Mouse (Mus musculus): Measurements from ENCODE around the gene Mettl7a1. TPM values are rescaled to one million over a fixed set of nuclear protein-coding genes. Genes with fewer than 3 reads are reported as not detected.
"Not testable (repeated sequence)": the region's sequence is repeated elsewhere in the genome, so short reads cannot be mapped to it uniquely, and the experiment has no call there.

Mettl7a1 gene
- polyA plus RNA-seq, 2 experiments = 4.7 to 22.9 TPM

DNA sequence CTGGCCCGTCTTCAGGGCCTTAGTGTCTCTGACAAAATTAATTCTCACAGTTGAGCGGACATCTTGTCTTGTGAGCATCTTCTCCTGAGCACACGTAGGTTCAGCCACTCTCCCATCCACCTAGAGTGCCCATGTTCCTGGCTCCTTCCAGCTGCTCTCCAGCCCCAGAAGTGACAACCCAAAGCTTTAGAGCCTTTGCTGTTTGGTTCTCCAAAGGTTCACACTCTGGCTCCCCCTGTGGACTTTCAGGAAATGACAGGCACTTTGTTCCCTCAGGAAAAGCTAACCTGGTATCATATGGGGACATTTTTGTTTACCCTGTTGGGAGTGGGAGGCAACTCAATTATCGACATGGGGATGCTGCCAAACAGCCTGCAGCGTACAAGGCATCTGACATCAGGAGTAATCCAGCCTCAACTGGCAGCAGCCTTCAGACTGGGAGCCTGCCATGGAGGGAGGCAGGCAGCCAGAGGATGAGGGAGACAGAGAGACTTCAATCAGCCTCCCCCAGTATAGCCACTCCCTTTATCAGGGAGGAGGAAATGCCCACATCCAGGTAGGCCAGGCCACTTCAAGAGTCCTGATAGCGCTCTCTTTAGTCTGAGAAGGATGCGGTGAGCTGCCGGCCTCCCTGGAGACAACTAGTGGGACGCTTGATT lies 74.0 kb downstream of the Mettl7a1 start:
- ATAC-seq (ENCODE audit: insufficient read depth) = peak; percentile 34; the same call in 1 of the 2 replicates
- not testable (repeated sequence) for H3K27me3 ChIP-seq (ENCODE audit: control insufficient read depth, insufficient read depth, low read length); H3K36me3 ChIP-seq (replicated peaks; ENCODE audit: control insufficient read depth, insufficient read depth, low read depth); DNase-seq (ENCODE audit: low read depth in 3 of 3, low spot score in 3 of 3); H3K9me3 ChIP-seq (ENCODE audit: control insufficient read depth, low read length); H3K9ac ChIP-seq (replicated peaks); H3K4me2 ChIP-seq (ENCODE audit: low read depth); H3K27ac ChIP-seq; H3K4me3 ChIP-seq (ENCODE audit: insufficient read depth in 1 of 2, low read depth in 2 of 2, low read length in 2 of 2); H3K4me1 ChIP-seq (replicated peaks; ENCODE audit: control insufficient read depth in 2 of 2, insufficient read depth in 2 of 2, low read length in 1 of 2)
- WGBS (ENCODE audit: insufficient replicate concordance) = 32% methylated on average over 3 of the region's 9 CpGs
- TF ChIP-seq CTCF (IDR thresholded peaks at IDR 0.05; ENCODE audit: low read depth) = peak; percentile 38; the same call in 1 of the 2 replicates

Other genes starting within 250 kb of the Mettl7a1 start
- 21.3 and 29.7 TPM in 2 replicates for gene Atf1, start 76.3 kb upstream of the Mettl7a1 start, polyA plus RNA-seq (2012; rRNA removed)
- 24.9 and 27.6 TPM in 2 replicates for gene Atf1, start 76.3 kb upstream of the Mettl7a1 start, polyA plus RNA-seq (2014; fragmentation: Nextera tagmentation; extraction: Ambion mirVana)
- gene Tmprss12, start 23.3 kb upstream of the Mettl7a1 start, polyA plus RNA-seq (2012; rRNA removed) = not detected in 2 replicates
- not detected in 2 replicates for gene Tmprss12, start 23.3 kb upstream of the Mettl7a1 start, polyA plus RNA-seq (2014; fragmentation: Nextera tagmentation; extraction: Ambion mirVana)
- gene Mettl7a3, start 30.8 kb downstream of the Mettl7a1 start, polyA plus RNA-seq (2012; rRNA removed) = not detected in 2 replicates
- not detected in 2 replicates for gene Mettl7a3, start 30.8 kb downstream of the Mettl7a1 start, polyA plus RNA-seq (2014; fragmentation: Nextera tagmentation; extraction: Ambion mirVana)
- gene Methig1, start 49.0 kb downstream of the Mettl7a1 start, polyA plus RNA-seq (2012; rRNA removed) = 0.04 TPM in 1 of 2 replicates, not detected in the other
- gene Methig1, start 49.0 kb downstream of the Mettl7a1 start, polyA plus RNA-seq (2014; fragmentation: Nextera tagmentation; extraction: Ambion mirVana) = 0.09 TPM in 1 of 2 replicates, not detected in the other
- not detected in 2 replicates for gene Mettl7a2, start 49.1 kb downstream of the Mettl7a1 start, polyA plus RNA-seq (2012; rRNA removed)
- 0.11 TPM in 1 of 2 replicates, not detected in the other for gene Mettl7a2, start 49.1 kb downstream of the Mettl7a1 start, polyA plus RNA-seq (2014; fragmentation: Nextera tagmentation; extraction: Ambion mirVana)
- gene Higd1c, start 60.4 kb downstream of the Mettl7a1 start, polyA plus RNA-seq (2012; rRNA removed) = not detected in 2 replicates
- not detected in 2 replicates for gene Higd1c, start 60.4 kb downstream of the Mettl7a1 start, polyA plus RNA-seq (2014; fragmentation: Nextera tagmentation; extraction: Ambion mirVana)
- gene Gm5475, start 118.0 kb downstream of the Mettl7a1 start, polyA plus RNA-seq (2012; rRNA removed) = 0.01 TPM in 1 of 2 replicates, not detected in the other
- gene Gm5475, start 118.0 kb downstream of the Mettl7a1 start, polyA plus RNA-seq (2014; fragmentation: Nextera tagmentation; extraction: Ambion mirVana) = 0.05 TPM in 1 of 2 replicates, not detected in the other
- 38.4 and 40.8 TPM in 2 replicates for gene Slc11a2, start 120.9 kb downstream of the Mettl7a1 start, polyA plus RNA-seq (2012; rRNA removed)
- gene Slc11a2, start 120.9 kb downstream of the Mettl7a1 start, polyA plus RNA-seq (2014; fragmentation: Nextera tagmentation; extraction: Ambion mirVana) = 37.7 and 38.4 TPM in 2 replicates
- 15.2 and 18.1 TPM in 2 replicates for gene Letmd1, start 164.9 kb downstream of the Mettl7a1 start, polyA plus RNA-seq (2012; rRNA removed)
- gene Letmd1, start 164.9 kb downstream of the Mettl7a1 start, polyA plus RNA-seq (2014; fragmentation: Nextera tagmentation; extraction: Ambion mirVana) = 9.5 and 10.6 TPM in 2 replicates
- 0.42 and 0.59 TPM in 2 replicates for gene Csrnp2, start 191.3 kb downstream of the Mettl7a1 start, polyA plus RNA-seq (2012; rRNA removed)
- gene Csrnp2, start 191.3 kb downstream of the Mettl7a1 start, polyA plus RNA-seq (2014; fragmentation: Nextera tagmentation; extraction: Ambion mirVana) = 0.58 and 0.78 TPM in 2 replicates
- 2.1 and 2.6 TPM in 2 replicates for gene Tfcp2, start 247.9 kb downstream of the Mettl7a1 start, polyA plus RNA-seq (2012; rRNA removed)
- gene Tfcp2, start 247.9 kb downstream of the Mettl7a1 start, polyA plus RNA-seq (2014; fragmentation: Nextera tagmentation; extraction: Ambion mirVana) = 2.5 and 2.6 TPM in 2 replicates